Mouse (Mus musculus): Measurements from ENCODE around the gene Eps8l1. TPM values are rescaled to one million over a fixed set of nuclear protein-coding genes. Genes with fewer than 3 reads are reported as not detected.
"Not testable (repeated sequence)": the region's sequence is repeated elsewhere in the genome, so short reads cannot be mapped to it uniquely, and the experiment has no call there.

Gene Eps8l1
- 2.7 and 5.4 TPM in 2 replicates for polyA plus RNA-seq (2016; fragmentation: Nextera tagmentation; extraction: Ambion mirVana)

GRCm38 (mm10) chr7:4460576-4461434, at the start of gene Eps8l1:
Gene Eps8l1, plus strand, starts transcription at chr7:4460674.
- DNase-seq (ENCODE audit: low spot score), result no peak
- Histone ChIP-seq H3K27me3 (ENCODE audit: low read depth, poor library complexity, severe bottlenecking) (no peaks in the 10 kb centered on the region), H3K4me3 (peak within 1 kb of the TSS; percentile 41), H3K27ac (peak within 1 kb of the TSS; percentile 74), H3K36me3 (no peaks in the 10 kb centered on the region), H3K4me1 (no peaks in the 10 kb centered on the region), H3K9me3 (replicated peaks) (no peaks in the 10 kb centered on the region)
- 63% methylated on average over 15 of the region's 16 CpGs for WGBS

GRCm38 (mm10) chr7:4412406-4412805, 48.1 kb upstream of the Eps8l1 start:
- not testable (repeated sequence) for H3K27ac ChIP-seq; DNase-seq (ENCODE audit: low spot score); H3K36me3 ChIP-seq; H3K4me3 ChIP-seq; H3K27me3 ChIP-seq (ENCODE audit: low read depth, poor library complexity, severe bottlenecking); H3K4me1 ChIP-seq; H3K9me3 ChIP-seq (replicated peaks)
- WGBS, result 98% methylated on average over 15 of the region's 15 CpGs

DNA sequence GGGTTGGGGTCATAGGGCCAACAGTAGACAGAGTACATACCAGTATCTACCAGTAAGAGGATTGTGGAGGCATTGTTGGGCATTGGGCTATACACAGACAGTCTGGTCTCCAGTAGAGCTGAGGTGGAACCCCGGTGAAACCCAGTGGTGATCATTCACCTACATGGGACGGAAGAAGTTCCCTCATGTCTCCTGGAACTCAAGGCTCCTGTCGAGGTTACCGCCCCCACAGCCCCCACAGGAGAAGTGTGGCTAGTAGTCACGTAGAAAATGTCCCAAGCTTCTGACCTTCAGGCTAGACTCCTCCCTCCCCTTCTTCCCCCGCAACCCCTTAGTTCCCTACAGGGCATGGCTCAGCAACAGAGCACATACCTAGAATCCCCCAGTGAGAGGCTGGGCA, 40.8 kb upstream of the Eps8l1 start:
- Histone ChIP-seq H3K36me3 (peaks cover 13% of the 10 kb centered on the region), H3K9me3 (replicated peaks) (no peaks in the 10 kb centered on the region), H3K4me1 (no peaks in the 10 kb centered on the region), H3K4me3 (no peak overlapping the region), H3K27ac (no peak overlapping the region), H3K27me3 (ENCODE audit: low read depth, poor library complexity, severe bottlenecking) (no peaks in the 10 kb centered on the region)
- DNase-seq (ENCODE audit: low spot score), result no peak
- 83% methylated on average over 6 of the region's 6 CpGs for WGBS

DNA sequence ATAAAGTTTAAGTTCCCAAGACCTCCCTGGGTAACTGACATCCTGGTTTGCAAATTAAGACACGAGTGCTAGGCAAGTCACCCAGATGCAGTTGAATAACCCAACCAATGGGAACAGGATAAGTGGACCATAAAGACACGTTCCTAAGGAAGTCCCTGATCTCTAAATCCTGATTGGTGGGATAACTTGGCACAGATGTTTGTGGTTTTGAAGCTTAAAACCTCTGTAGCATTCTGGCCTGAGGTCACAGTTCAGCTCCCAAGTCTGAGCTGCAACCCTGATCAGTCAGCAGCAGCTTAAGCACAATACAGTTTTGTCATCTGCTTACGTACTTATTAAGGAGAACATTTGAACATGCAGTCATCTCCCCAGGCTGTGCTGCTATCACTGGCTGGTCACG, 40.2 kb upstream of the Eps8l1 start:
- 72% methylated on average over 4 of the region's 4 CpGs for WGBS
- Histone ChIP-seq H3K4me1 (no peaks in the 10 kb centered on the region), H3K36me3 (peaks cover 18% of the 10 kb centered on the region), H3K27me3 (ENCODE audit: low read depth, poor library complexity, severe bottlenecking) (no peaks in the 10 kb centered on the region), H3K4me3 (no peak overlapping the region), H3K27ac (no peak overlapping the region), H3K9me3 (replicated peaks) (no peaks in the 10 kb centered on the region)
- DNase-seq (ENCODE audit: low spot score), result no peak

GRCm38 (mm10) chr7:4427161-4427912, 33.1 kb upstream of the Eps8l1 start:
- Histone ChIP-seq H3K27me3 (ENCODE audit: low read depth, poor library complexity, severe bottlenecking) (no peaks in the 10 kb centered on the region), H3K27ac (no peak overlapping the region), H3K4me3 (no peak overlapping the region), H3K36me3 (peaks cover 83% of the 10 kb centered on the region), H3K4me1 (no peaks in the 10 kb centered on the region), H3K9me3 (replicated peaks) (no peaks in the 10 kb centered on the region)
- 80% methylated on average over 7 of the region's 7 CpGs for WGBS
- DNase-seq (ENCODE audit: low spot score), result peak; percentile 83

GRCm38 (mm10) chr7:4430246-4430844, 30.1 kb upstream of the Eps8l1 start:
- Histone ChIP-seq H3K36me3 (peaks cover 94% of the 10 kb centered on the region), H3K4me3 (no peak overlapping the region), H3K9me3 (replicated peaks) (no peaks in the 10 kb centered on the region), H3K27ac (no peak overlapping the region), H3K27me3 (ENCODE audit: low read depth, poor library complexity, severe bottlenecking) (no peaks in the 10 kb centered on the region), H3K4me1 (no peaks in the 10 kb centered on the region)
- WGBS, result 95% methylated on average over 9 of the region's 9 CpGs
- DNase-seq (ENCODE audit: low spot score), result peak; percentile 21

DNA sequence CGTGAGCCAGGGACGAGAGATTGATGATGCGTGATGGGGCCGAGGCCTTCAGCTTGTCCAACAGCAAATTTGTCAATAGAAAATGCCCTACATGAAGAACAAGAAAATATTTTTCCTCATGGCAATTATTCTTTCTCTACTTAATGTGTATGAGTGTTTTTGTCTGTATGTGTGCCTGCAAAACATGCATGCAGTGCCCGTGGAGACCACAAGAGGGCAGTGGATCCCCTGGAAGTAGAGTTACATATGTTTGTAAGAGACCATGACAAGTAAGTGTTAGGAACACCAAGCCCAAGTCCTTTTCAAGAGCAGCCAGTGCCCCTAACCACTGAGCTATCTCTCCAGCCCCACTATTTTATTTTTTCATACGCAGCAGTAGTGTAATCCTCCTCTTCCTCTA, 28.9 kb upstream of the Eps8l1 start:
- H3K36me3 ChIP-seq, result peaks cover 94% of the 10 kb centered on the region
- H3K4me1 ChIP-seq, result no peaks in the 10 kb centered on the region
- peak; percentile 85 for DNase-seq (ENCODE audit: low spot score)
- no peaks in the 10 kb centered on the region for H3K9me3 ChIP-seq (replicated peaks)
- H3K27ac ChIP-seq, result no peak overlapping the region
- H3K27me3 ChIP-seq (ENCODE audit: low read depth, poor library complexity, severe bottlenecking), result no peaks in the 10 kb centered on the region
- 80% methylated on average over 6 of the region's 6 CpGs for WGBS
- no peak overlapping the region for H3K4me3 ChIP-seq

GRCm38 (mm10) chr7:4432026-4432425, 28.4 kb upstream of the Eps8l1 start:
- H3K9me3 ChIP-seq (replicated peaks), result no peaks in the 10 kb centered on the region
- H3K36me3 ChIP-seq, result peaks cover 95% of the 10 kb centered on the region
- no peak overlapping the region for H3K27ac ChIP-seq
- no peak overlapping the region for H3K4me3 ChIP-seq
- no peaks in the 10 kb centered on the region for H3K4me1 ChIP-seq
- WGBS, result 90% methylated on average over 8 of the region's 8 CpGs
- H3K27me3 ChIP-seq (ENCODE audit: low read depth, poor library complexity, severe bottlenecking), result no peaks in the 10 kb centered on the region
- DNase-seq (ENCODE audit: low spot score), result peak; percentile 25

DNA sequence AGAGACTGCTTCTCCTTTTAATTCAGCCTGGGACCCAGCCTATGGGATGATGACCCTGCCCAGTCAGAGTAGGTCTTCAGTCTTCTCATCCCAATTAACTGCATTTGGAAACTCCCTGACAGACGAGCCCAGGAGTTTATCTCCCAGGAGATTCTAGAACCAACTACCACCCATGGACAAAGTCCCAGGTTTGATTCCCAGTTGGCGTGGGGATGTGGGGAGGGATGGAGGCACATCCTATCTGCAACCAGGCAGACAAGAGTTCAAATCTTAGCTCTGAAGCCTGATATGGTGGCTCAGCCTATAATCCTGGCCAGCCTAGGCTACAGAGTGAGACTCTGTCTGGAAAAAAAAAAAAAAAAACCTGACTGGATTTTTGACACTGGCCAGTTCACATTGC, 22.8 kb upstream of the Eps8l1 start:
- no peak for DNase-seq (ENCODE audit: low spot score)

GRCm38 (mm10) chr7:4440549-4440948, 19.9 kb upstream of the Eps8l1 start:
- no peak overlapping the region for H3K27ac ChIP-seq
- H3K4me1 ChIP-seq, result peaks cover 7% of the 10 kb centered on the region
- no peaks in the 10 kb centered on the region for H3K27me3 ChIP-seq (ENCODE audit: low read depth, poor library complexity, severe bottlenecking)
- peaks cover 82% of the 10 kb centered on the region for H3K36me3 ChIP-seq
- H3K4me3 ChIP-seq, result no peak overlapping the region
- 92% methylated on average over 10 of the region's 10 CpGs for WGBS
- no peaks in the 10 kb centered on the region for H3K9me3 ChIP-seq (replicated peaks)
- no peak for DNase-seq (ENCODE audit: low spot score)

More for the DNA sequence above, 22.8 kb upstream of the Eps8l1 start:
- Histone ChIP-seq H3K36me3 (peaks cover 94% of the 10 kb centered on the region), H3K27me3 (ENCODE audit: low read depth, poor library complexity, severe bottlenecking) (no peaks in the 10 kb centered on the region), H3K4me1 (no peaks in the 10 kb centered on the region), H3K4me3 (no peak overlapping the region), H3K9me3 (replicated peaks) (no peaks in the 10 kb centered on the region), H3K27ac (no peak overlapping the region)
- 97% methylated on average over 2 of the region's 2 CpGs for WGBS

DNA sequence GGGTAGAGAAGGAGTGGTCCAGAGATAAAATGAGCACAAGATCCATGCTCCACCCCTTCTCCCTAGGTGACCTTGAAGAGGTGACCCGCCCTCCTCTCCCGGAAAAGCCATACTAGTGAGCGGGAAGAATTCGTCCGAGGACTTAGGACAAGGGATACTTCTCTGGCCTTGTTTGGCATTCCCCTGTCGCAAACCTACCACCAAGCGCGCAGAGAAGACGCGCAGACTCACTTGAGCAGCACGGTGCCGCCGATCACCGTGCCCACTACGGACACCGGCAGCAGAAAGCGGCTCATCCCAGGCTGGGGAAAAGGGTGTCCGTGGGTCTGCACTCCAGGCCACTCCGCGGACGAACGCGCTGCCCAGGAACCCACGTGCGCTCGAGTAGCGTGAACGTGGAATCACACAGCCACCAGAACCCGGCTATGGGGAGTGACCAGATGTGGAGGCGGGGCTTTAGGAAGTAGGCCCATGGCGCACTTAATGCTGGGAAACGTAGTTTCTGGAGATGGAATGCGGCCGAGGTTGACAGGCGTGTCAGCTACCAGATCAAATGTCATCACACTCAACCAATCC, 15.2 kb upstream of the Eps8l1 start, which contains the start of gene Rdh13:
Gene Rdh13, minus strand, starts transcription at position 434 of the 576 bp plus-strand sequence.
- no peaks in the 10 kb centered on the region for H3K27me3 ChIP-seq (ENCODE audit: low read depth, poor library complexity, severe bottlenecking)
- DNase-seq (ENCODE audit: low spot score), result peak; percentile 85
- peaks cover 40% of the 10 kb centered on the region for H3K36me3 ChIP-seq
- no peaks in the 10 kb centered on the region for H3K9me3 ChIP-seq (replicated peaks)
- WGBS, result 0% methylated on average over 35 of the region's 35 CpGs
- H3K4me1 ChIP-seq, result peaks cover 7% of the 10 kb centered on the region
- H3K27ac ChIP-seq, result peak within 1 kb of the TSS; percentile 89
- H3K4me3 ChIP-seq, result peak within 1 kb of the TSS; percentile 81

DNA sequence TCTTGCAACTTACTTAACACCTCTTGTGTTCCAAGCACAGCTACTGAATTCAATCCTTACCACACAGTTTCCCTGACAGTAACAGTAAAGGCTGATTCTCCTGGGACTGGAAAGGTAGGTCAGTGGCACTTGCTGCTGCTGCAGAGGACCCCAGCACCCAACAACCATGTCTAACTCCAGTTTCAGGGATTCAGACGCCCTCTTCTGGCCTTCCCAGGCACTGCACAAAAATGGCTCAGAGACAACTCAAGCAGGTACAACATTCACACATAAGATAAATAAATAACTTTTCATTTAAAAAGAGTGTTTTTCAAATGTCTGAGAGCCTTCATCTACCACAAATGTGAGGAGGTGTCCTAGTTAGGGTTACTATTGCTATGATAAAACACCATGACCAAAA, 13.3 kb upstream of the Eps8l1 start:
- DNase-seq (ENCODE audit: low spot score), result no peak
- WGBS, result 0% methylated on average over 1 of the region's 1 CpGs
- no peak overlapping the region for H3K27ac ChIP-seq
- H3K4me3 ChIP-seq, result no peak overlapping the region
- peaks cover 22% of the 10 kb centered on the region for H3K36me3 ChIP-seq
- peaks cover 7% of the 10 kb centered on the region for H3K4me1 ChIP-seq
- H3K9me3 ChIP-seq (replicated peaks), result no peaks in the 10 kb centered on the region
- no peaks in the 10 kb centered on the region for H3K27me3 ChIP-seq (ENCODE audit: low read depth, poor library complexity, severe bottlenecking)
